Mouse (Mus musculus) forebrain, embryonic 13.5 days (tissue): ENCODE results near the gene Ube2d3. TPM values are rescaled to one million over a fixed set of nuclear protein-coding genes. Genes with fewer than 3 reads are reported as not detected.

Source experiments
- polyA plus RNA-seq: library from polyadenylated mRNA; unstranded; fragments of >200 nt; fragmentation: Nextera tagmentation; extraction: Ambion mirVana; gene quantifications from 2 replicates; pipeline ENCODE4 v1.2.1, GENCODE M21; 2015

Ube2d3 gene
- polyA plus RNA-seq, 1 experiment from 2014 or later = 470 TPM

Other genes with a start within 250 kb of the Ube2d3 start
- gene Cenpe, start 225.6 kb upstream of the Ube2d3 start, polyA plus RNA-seq = 30.0 and 31.8 TPM in 2 replicates
- gene Bdh2, start 156.9 kb upstream of the Ube2d3 start, polyA plus RNA-seq = 2.9 TPM in 2 replicates
- 0.83 and 1.2 TPM in 2 replicates for gene Slc9b2, start 130.4 kb upstream of the Ube2d3 start, polyA plus RNA-seq
- gene Slc9b1, start 90.1 kb upstream of the Ube2d3 start, polyA plus RNA-seq = not detected in 2 replicates
- gene Cisd2, start 14.2 kb upstream of the Ube2d3 start, polyA plus RNA-seq = 77.3 and 80.3 TPM in 2 replicates
- gene Manba, start 47.5 kb downstream of the Ube2d3 start, polyA plus RNA-seq = 2.8 and 3.1 TPM in 2 replicates